Mouse (Mus musculus) thymus, postnatal 10 days (tissue): ENCODE measurements around the gene Cxcl15.
"Not testable (repeated sequence)": the region's sequence is repeated elsewhere in the genome, so short reads cannot be mapped to it uniquely, and the experiment has no call there.

Experiments used
- DNase-seq, 2 experiments: peaks; one replicate each; pipeline ENCODE4 v3.0.0; 2021; ENCODE audit warnings: low spot score in 2 of 2

The Cxcl15 gene

GRCm38 (mm10) chr5:90789306-90790073 is 4.8 kb upstream of the Cxcl15 start:
- DNase-seq, result no peak

GRCm38 (mm10) chr5:90790074-90790502 is 4.2 kb upstream of the Cxcl15 start:
- no peak for DNase-seq

DNA sequence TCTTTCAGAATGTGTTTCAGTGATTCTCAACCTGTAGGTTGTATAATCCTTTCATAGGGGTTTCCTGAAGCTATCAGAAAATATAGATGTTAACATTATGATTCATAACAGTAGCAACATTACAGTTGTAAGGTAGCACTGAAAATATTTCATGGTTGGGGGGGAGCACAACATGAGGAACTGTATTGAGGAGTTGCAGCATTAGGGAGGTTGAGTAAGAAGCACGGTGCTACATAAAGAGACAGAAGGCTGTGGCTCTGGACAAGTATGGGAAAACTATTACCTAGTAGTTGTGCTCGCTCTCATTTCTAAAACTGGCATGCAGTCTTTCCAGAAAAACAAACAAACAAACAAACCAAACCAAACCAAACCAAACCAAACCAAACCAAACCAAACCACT is 1.1 kb downstream of the Cxcl15 start:
- DNase-seq, result not testable (repeated sequence)

DNA sequence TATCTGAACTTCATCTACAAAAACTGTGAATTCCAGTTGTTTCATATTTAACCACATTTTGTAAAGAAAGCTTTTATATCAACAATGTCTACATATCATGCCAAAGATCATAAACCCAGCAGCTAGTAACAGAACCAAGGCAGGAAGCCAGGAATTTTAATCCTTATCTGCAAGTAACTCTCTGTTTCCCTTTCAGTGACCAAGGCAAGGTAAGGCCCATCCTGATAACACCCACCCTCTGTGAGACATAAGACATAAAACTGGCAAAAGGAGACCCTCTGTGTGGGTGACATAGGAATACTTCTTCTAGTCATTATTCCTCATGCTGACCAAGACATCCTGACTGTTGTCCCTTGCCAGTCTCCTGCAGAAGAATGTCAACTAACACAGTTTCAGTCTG is 10.2 kb downstream of the Cxcl15 start:
- DNase-seq, result no peak

- DNase-seq, result no peak
Observed at GRCm38 (mm10) chr5:90806050-90806449, 11.7 kb downstream of the Cxcl15 start.

DNA sequence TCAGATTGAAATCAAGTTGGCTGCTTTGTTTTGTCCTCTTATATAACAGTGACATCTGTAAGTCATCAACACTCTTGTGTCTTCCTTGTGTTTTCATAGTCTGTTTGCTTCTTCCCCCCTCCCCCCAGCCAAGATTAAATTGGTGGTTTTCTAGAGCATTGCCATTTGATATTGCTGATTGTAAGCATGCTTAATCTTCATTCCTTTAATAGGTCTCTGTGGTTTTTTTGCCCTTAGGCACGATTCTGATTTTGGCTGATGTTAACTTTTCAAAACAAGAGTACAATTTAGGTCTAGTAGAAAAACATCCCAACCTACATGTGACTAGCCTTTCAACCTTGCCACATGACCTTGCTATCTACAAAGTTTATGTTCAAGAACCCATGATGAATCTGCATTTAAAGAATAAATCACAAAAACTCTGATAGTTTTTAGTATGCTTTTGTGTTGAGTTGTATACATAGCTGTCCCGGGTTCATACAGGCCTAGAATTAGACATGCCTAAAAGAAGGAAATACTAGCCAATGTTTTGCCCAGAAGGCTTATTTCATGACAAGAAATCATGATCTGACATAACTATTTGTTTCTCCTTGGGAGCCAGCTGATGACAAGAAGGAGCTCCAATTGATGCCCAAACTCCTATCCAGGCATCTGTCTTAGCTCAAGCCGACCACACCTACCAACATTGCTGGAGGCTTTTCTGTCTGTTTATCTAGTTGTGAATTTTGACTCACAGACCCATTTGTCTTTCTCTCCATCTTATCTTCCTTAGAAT is 13.0 kb downstream of the Cxcl15 start:
- DNase-seq, result no peak

- no peak for DNase-seq
Observed at GRCm38 (mm10) chr5:90819756-90820155, 25.4 kb downstream of the Cxcl15 start.

GRCm38 (mm10) chr5:90832145-90832767 is 37.9 kb downstream of the Cxcl15 start:
- no peak for DNase-seq

- no peak for DNase-seq
Observed at GRCm38 (mm10) chr5:90832768-90833388, 38.5 kb downstream of the Cxcl15 start.

DNA sequence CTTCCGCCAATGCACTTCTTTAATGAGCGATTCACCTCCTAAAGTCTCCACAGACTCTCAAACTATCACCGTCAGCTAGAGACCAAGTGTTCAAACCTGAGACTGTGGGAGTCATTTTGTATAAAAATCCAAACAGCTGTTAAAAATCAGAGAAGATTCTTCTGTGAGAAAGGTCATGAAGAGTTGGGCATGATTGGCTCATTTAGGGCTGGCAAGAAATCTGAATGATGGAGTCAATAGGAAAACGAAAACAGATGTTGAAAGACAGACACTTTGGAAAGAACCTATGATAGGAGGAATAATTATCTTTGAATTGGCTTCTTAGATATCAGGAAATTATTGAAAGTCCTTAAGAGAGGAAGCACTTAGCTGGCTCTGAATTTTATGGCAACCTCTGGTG is 40.1 kb downstream of the Cxcl15 start:
- DNase-seq, result no peak

GRCm38 (mm10) chr5:90838582-90838981 is 44.2 kb downstream of the Cxcl15 start:
- no peak for DNase-seq

GRCm38 (mm10) chr5:90840902-90841869 is 46.9 kb downstream of the Cxcl15 start:
- no peak for DNase-seq

- DNase-seq, result no peak
Observed at GRCm38 (mm10) chr5:90843891-90844290, 49.6 kb downstream of the Cxcl15 start.

- DNase-seq, result not testable (repeated sequence)
Observed at GRCm38 (mm10) chr5:90850096-90850495, 55.8 kb downstream of the Cxcl15 start.

DNA sequence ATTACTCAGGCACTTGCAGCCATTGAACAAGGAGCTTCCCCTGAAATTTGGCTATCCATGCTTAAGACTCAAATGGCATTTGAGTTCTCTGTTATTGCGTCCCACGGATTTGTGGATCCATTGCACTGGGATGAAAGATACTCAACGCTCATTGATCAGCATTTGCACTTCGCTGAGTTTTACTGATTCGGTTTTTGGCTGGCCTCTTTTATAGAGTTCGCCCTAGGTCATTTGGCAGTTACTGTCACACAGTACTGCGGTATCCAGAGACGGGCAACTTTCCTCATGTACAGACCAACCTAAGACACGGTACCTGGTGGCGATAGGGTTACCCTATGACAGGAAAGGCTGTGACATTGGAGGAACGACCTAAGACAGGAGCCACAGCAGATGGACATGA is 57.1 kb downstream of the Cxcl15 start:
- not testable (repeated sequence) for DNase-seq
